Mouse (Mus musculus) small intestine, adult 2 months (tissue): ENCODE results near the gene Map2k2. TPM values are rescaled to one million over a fixed set of nuclear protein-coding genes. Genes with fewer than 3 reads are reported as not detected.

ENCODE experiments used
- H3K27ac ChIP-seq: fragments of 200-500 bp; 2 replicates; pipeline ENCODE4 v1.5.1; 2012; ENCODE audit warnings: low read depth, low read length, control low read depth, inconsistent platforms; ENCODE audit not compliant: insufficient read depth
- H3K27me3 ChIP-seq: fragments of 200-500 bp; 2 replicates; pipeline ENCODE4 v1.6.1; 2012; ENCODE audit warnings: mild to moderate bottlenecking, moderate library complexity, low read length, inconsistent platforms; ENCODE audit not compliant: control insufficient read depth, insufficient read depth
- H3K36me3 ChIP-seq: fragments of 200-500 bp; 2 replicates; pipeline ENCODE4 v1.6.1; 2012; ENCODE audit warnings: mild to moderate bottlenecking, low read length, control low read depth, inconsistent platforms; ENCODE audit not compliant: control insufficient read depth, insufficient read depth
- H3K4me1 ChIP-seq: fragments of 200-500 bp; 2 replicates; pipeline ENCODE4 v1.6.1; 2012; ENCODE audit warnings: low read length, inconsistent platforms, mixed read lengths; ENCODE audit not compliant: control insufficient read depth, insufficient read depth, insufficient read length
- H3K4me3 ChIP-seq: fragments of 200-500 bp; 2 replicates; pipeline ENCODE4 v1.5.1; 2012; ENCODE audit warnings: low read depth, mild to moderate bottlenecking, control low read depth, inconsistent platforms, low read length, moderate library complexity
- CTCF ChIP-seq: fragments of 200-500 bp; IDR thresholded peaks from 2 replicates; pipeline ENCODE4 v1.5.1; 2012; ENCODE audit warnings: low read depth, mild to moderate bottlenecking, control low read depth, inconsistent platforms, low read length, moderate library complexity, mixed read lengths; ENCODE audit not compliant: insufficient replicate concordance, insufficient read length; ENCODE audit errors: extremely low read depth
- POLR2A ChIP-seq: fragments of 200-500 bp; IDR thresholded peaks from 2 replicates; pipeline ENCODE4 v1.6.1; 2012; ENCODE audit warnings: low read depth, mild to moderate bottlenecking, control low read depth, inconsistent platforms, low read length, moderate library complexity
- WGBS: fragments of 180-500 bp; shearing (Covaris S2); methylation state at CpG from one replicate; pipeline ENCODE4 v1.1.7; 2018; 5-methylcytosine and 5-hydroxymethylcytosine counted together
- polyA plus RNA-seq: library from polyadenylated mRNA; depleted of rRNA; stranded (reverse); fragments of >200 nt; gene quantifications from 2 replicates; pipeline ENCODE4 v1.2.3, GENCODE M21; 2012

The Map2k2 gene
- polyA plus RNA-seq, 1 experiment, result 554 TPM

GRCm38 (mm10) chr10:81069836-81070235 lies 35.9 kb upstream of the Map2k2 start, which contains the start of gene Thop1:
Gene Thop1 (plus strand): TSS chr10:81070035.
- WGBS, result 1% methylated on average over 35 of the region's 35 CpGs
- Histone ChIP-seq H3K4me1 (peaks cover 17% of the 10 kb centered on the region), H3K27ac (no peak within 1 kb of the TSS), H3K36me3 (0 out of 2 replicates have a peak, but pooled peaks cover 2% of the 10 kb centered on the region), H3K4me3 (peak within 1 kb of the TSS; percentile 67), H3K27me3 (no peaks in the 10 kb centered on the region)
- TF ChIP-seq CTCF (no peak), POLR2A (peak; percentile 34; the same call in 1 of the 2 replicates)

GRCm38 (mm10) chr10:81072290-81072689 lies 33.4 kb upstream of the Map2k2 start:
- Histone ChIP-seq H3K36me3 (0 out of 2 replicates have a peak, but pooled peaks cover 3% of the 10 kb centered on the region), H3K4me1 (peaks cover 14% of the 10 kb centered on the region), H3K27me3 (no peaks in the 10 kb centered on the region), H3K4me3 (no peak overlapping the region), H3K27ac (no peak overlapping the region)
- TF ChIP-seq POLR2A (no peak), CTCF (no peak)
- 44% methylated on average over 8 of the region's 8 CpGs for WGBS

DNA sequence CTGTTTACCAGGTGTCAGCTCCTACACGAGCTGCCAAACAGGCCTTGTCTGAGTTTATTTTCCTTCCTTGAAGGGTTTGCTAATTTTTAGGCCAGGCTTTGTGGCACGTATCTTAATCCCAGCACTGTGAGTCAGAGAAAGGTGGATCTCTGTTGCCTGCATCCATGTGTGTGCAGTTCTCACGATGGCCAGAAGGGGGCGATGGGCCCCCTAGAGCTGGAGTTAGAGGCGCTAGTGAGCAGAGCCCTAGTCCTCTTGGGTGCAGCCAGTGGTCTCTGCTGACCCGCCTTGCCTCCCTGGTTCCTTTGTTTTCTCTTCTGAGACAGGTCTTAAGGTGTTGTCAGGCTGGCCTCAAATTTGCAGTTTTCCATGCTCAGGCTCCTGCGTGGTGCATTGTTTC lies 32.3 kb upstream of the Map2k2 start:
- Histone ChIP-seq H3K4me1 (peaks cover 7% of the 10 kb centered on the region), H3K27ac (no peak overlapping the region), H3K36me3 (peaks cover 3% of the 10 kb centered on the region; the same call in 1 of the 2 replicates), H3K27me3 (no peaks in the 10 kb centered on the region), H3K4me3 (no peak overlapping the region)
- TF ChIP-seq CTCF (peak; percentile 49; the same call in 1 of the 2 replicates), POLR2A (no peak)
- WGBS, result 71% methylated on average over 7 of the region's 7 CpGs

- no peak overlapping the region for H3K4me3 ChIP-seq
- H3K27ac ChIP-seq, result no peak overlapping the region
- WGBS, result 83% methylated on average over 8 of the region's 8 CpGs
- peaks cover 7% of the 10 kb centered on the region; the same call in 1 of the 2 replicates for H3K36me3 ChIP-seq
- no peaks in the 10 kb centered on the region; the same call in 1 of the 2 replicates for H3K4me1 ChIP-seq
- TF ChIP-seq CTCF (no peak), POLR2A (no peak)
- no peaks in the 10 kb centered on the region for H3K27me3 ChIP-seq
Measured at GRCm38 (mm10) chr10:81075734-81076133, 30.0 kb upstream of the Map2k2 start.

GRCm38 (mm10) chr10:81076356-81076755 lies 29.4 kb upstream of the Map2k2 start:
- WGBS, result 70% methylated on average over 1 of the region's 1 CpGs
- H3K27me3 ChIP-seq, result no peaks in the 10 kb centered on the region
- peaks cover 11% of the 10 kb centered on the region; the same call in 1 of the 2 replicates for H3K36me3 ChIP-seq
- TF ChIP-seq CTCF, result no peak
- H3K27ac ChIP-seq, result no peak overlapping the region
- no peaks in the 10 kb centered on the region for H3K4me1 ChIP-seq
- H3K4me3 ChIP-seq, result no peak overlapping the region

GRCm38 (mm10) chr10:81077916-81078315 lies 27.8 kb upstream of the Map2k2 start:
- H3K4me1 ChIP-seq, result peaks cover 2% of the 10 kb centered on the region; the same call in 1 of the 2 replicates
- WGBS, result 92% methylated on average over 11 of the region's 11 CpGs
- peaks cover 12% of the 10 kb centered on the region; the same call in 1 of the 2 replicates for H3K36me3 ChIP-seq
- no peak overlapping the region for H3K27ac ChIP-seq
- no peak overlapping the region for H3K4me3 ChIP-seq
- TF ChIP-seq POLR2A (no peak), CTCF (no peak)
- H3K27me3 ChIP-seq, result no peaks in the 10 kb centered on the region

- Histone ChIP-seq H3K4me1 (peaks cover 2% of the 10 kb centered on the region; the same call in 1 of the 2 replicates), H3K36me3 (peaks cover 12% of the 10 kb centered on the region; the same call in 1 of the 2 replicates)
Measured at GRCm38 (mm10) chr10:81080008-81080655, 25.6 kb upstream of the Map2k2 start.

More at GRCm38 (mm10) chr10:81080008-81080655, 25.6 kb upstream of the Map2k2 start:
- 91% methylated on average over 31 of the region's 31 CpGs for WGBS
- no peak for TF ChIP-seq POLR2A
- no peak overlapping the region for H3K4me3 ChIP-seq
- no peak overlapping the region for H3K27ac ChIP-seq
- no peaks in the 10 kb centered on the region for H3K27me3 ChIP-seq
